Mouse (Mus musculus): Measurements from ENCODE around the gene Dusp9. TPM values are rescaled to one million over a fixed set of nuclear protein-coding genes. Genes with fewer than 3 reads are reported as not detected.

Gene Dusp9
- total RNA-seq, 2 experiments from 2014 or later = not detected

- intact Hi-C loops (cut with DNase I) = loop anchor here (5.0 kb wide), 1 partner anchor 652 kb away; no protein-coding TSS in a partner anchor
- no peak for DNase-seq
These were observed 20.5 kb downstream of the Dusp9 start, which contains the start of gene Pnck for GRCm38 (mm10) chrX:73659575-73660283. Pnck (minus strand) TSS chrX:73660117.

GRCm38 (mm10) chrX:73660284-73660665 is 21.1 kb downstream of the Dusp9 start:
- intact Hi-C loops (cut with DNase I) = no loop called here
- no peak for DNase-seq

GRCm38 (mm10) chrX:73663143-73663542 is 23.9 kb downstream of the Dusp9 start:
- DNase-seq = no peak
- intact Hi-C loops (cut with DNase I) = no loop called here

- DNase-seq = peak; percentile 39 to 47
- intact Hi-C loops (cut with DNase I) = loop anchor here (5.0 to 10.0 kb wide), 2 partner anchors 280 to 413 kb away; no protein-coding TSS in a partner anchor
These were observed 32.8 kb downstream of the Dusp9 start for GRCm38 (mm10) chrX:73672031-73672431.

- intact Hi-C loops (cut with DNase I) = loop anchor here (5.0 to 10.0 kb wide), 2 partner anchors 279 to 412 kb away; no protein-coding TSS in a partner anchor
- peak; percentile 78 for DNase-seq
These were observed 33.8 kb downstream of the Dusp9 start, which contains the start of gene Slc6a8 for GRCm38 (mm10) chrX:73672879-73673618. Slc6a8 (plus strand) TSS chrX:73673150.

- intact Hi-C loops (cut with DNase I) = loop anchor here (5.0 to 10.0 kb wide), 2 partner anchors 279 to 411 kb away; no protein-coding TSS in a partner anchor
- no peak for DNase-seq
These were observed 34.4 kb downstream of the Dusp9 start for GRCm38 (mm10) chrX:73673619-73673967.

- intact Hi-C loops (cut with DNase I) = loop anchor here (5.0 to 10.0 kb wide), 2 partner anchors 278 to 411 kb away; no protein-coding TSS in a partner anchor
- peak; percentile 21 to 30 for DNase-seq
These were observed 34.9 kb downstream of the Dusp9 start for GRCm38 (mm10) chrX:73673968-73674661.

- DNase-seq = no peak
- intact Hi-C loops (cut with DNase I) = loop anchor here (10.0 kb wide), 1 partner anchor 410 kb away; no protein-coding TSS in a partner anchor
These were observed 36.0 kb downstream of the Dusp9 start for GRCm38 (mm10) chrX:73675231-73675630.

GRCm38 (mm10) chrX:73676668-73677067 is 37.4 kb downstream of the Dusp9 start:
- DNase-seq = no peak
- intact Hi-C loops (cut with DNase I) = loop anchor here (10.0 kb wide), 1 partner anchor 408 kb away; no protein-coding TSS in a partner anchor

GRCm38 (mm10) chrX:73684156-73684555 is 44.9 kb downstream of the Dusp9 start:
- intact Hi-C loops (cut with DNase I) = no loop called here
- DNase-seq = no peak

- no peak for DNase-seq
- intact Hi-C loops (cut with DNase I) = no loop called here
These were observed 45.8 kb downstream of the Dusp9 start for GRCm38 (mm10) chrX:73684978-73685377.

- intact Hi-C loops (cut with DNase I) = no loop called here
- peak in 1 of 2 experiments; percentile 21 for DNase-seq
These were observed 46.4 kb downstream of the Dusp9 start for GRCm38 (mm10) chrX:73685629-73686028.

GRCm38 (mm10) chrX:73690917-73691629 is 51.9 kb downstream of the Dusp9 start:
- intact Hi-C loops (cut with DNase I) = no loop called here

More at GRCm38 (mm10) chrX:73690917-73691629, 51.9 kb downstream of the Dusp9 start:
- DNase-seq = peak; percentile 54 to 58

Other genes with a start within 250 kb of the Dusp9 start
- not detected for gene Gm18336, start 240.7 kb upstream of the Dusp9 start, total RNA-seq (2021)
- not detected for gene Zfp92, start 228.3 kb upstream of the Dusp9 start, total RNA-seq (2021)
- gene Trex2, start 204.1 kb upstream of the Dusp9 start, total RNA-seq (2021) = not detected
- 1 to 10 TPM; 6.8 to 6.9 TPM for gene Haus7, start 180.4 kb upstream of the Dusp9 start, total RNA-seq (2021)
- 100 to 1,000 TPM; 229 to 253 TPM for gene Bgn, start 155.8 kb upstream of the Dusp9 start, total RNA-seq (2021)
- gene Atp2b3, start 136.3 kb upstream of the Dusp9 start, total RNA-seq (2021) = under 1 TPM in 1 of 2 experiments, not detected in 1; 0.08 TPM
- 1 to 10 TPM; 5.1 to 7.1 TPM for gene Pnck, start 20.7 kb downstream of the Dusp9 start, total RNA-seq (2021)
- gene Slc6a8, start 33.7 kb downstream of the Dusp9 start, total RNA-seq (2021) = 100 to 1,000 TPM; 130 to 145 TPM
- gene Bcap31, start 76.8 kb downstream of the Dusp9 start, total RNA-seq (2021) = 10 to 100 TPM; 74.2 to 83.4 TPM
- 10 to 100 TPM; 29.6 to 33.6 TPM for gene Abcd1, start 77.2 kb downstream of the Dusp9 start, total RNA-seq (2021)
- gene Plxnb3, start 117.7 kb downstream of the Dusp9 start, total RNA-seq (2021) = 1 to 10 TPM; 1.6 to 2.1 TPM
- 10 to 100 TPM; 31.0 to 33.7 TPM for gene Srpk3, start 135.0 kb downstream of the Dusp9 start, total RNA-seq (2021)
- gene Idh3g, start 147.5 kb downstream of the Dusp9 start, total RNA-seq (2021) = 100 to 1,000 TPM; 621 to 648 TPM
- gene Ssr4, start 147.6 kb downstream of the Dusp9 start, total RNA-seq (2021) = 10 to 100 TPM; 79.0 to 89.6 TPM
- 1 to 10 TPM; 1.4 to 1.5 TPM for gene Pdzd4, start 185.6 kb downstream of the Dusp9 start, total RNA-seq (2021)

Data from heart, postnatal 36 days (tissue).